Mouse (Mus musculus): Measurements from ENCODE around the gene Gm5039.
A peak's percentile ranks its signal among the peaks of the same experiment; 100 is the strongest.
"Not testable (repeated sequence)": the region's sequence is repeated elsewhere in the genome, so short reads cannot be mapped to it uniquely, and the experiment has no call there.

Gm5039 gene

GRCm38 (mm10) chr12:88323926-88324325 is at the start of gene Gm5039:
TSS of gene Gm5039 (minus strand) at chr12:88324026.
- DNase-seq, result not testable (repeated sequence)

GRCm38 (mm10) chr12:88372018-88372417 is 48.2 kb upstream of the Gm5039 start:
- no peak for DNase-seq

GRCm38 (mm10) chr12:88370321-88370720 is 46.5 kb upstream of the Gm5039 start:
- not testable (repeated sequence) for DNase-seq

- DNase-seq, result not testable (repeated sequence)
Measured at GRCm38 (mm10) chr12:88369690-88370089, 45.9 kb upstream of the Gm5039 start.

GRCm38 (mm10) chr12:88368618-88369017 is 44.8 kb upstream of the Gm5039 start:
- DNase-seq, result no peak

- DNase-seq, result no peak
Measured at GRCm38 (mm10) chr12:88367673-88368072, 43.8 kb upstream of the Gm5039 start.

- no peak for DNase-seq
Measured at GRCm38 (mm10) chr12:88361120-88361445, 37.3 kb upstream of the Gm5039 start.

- peak; percentile 92 for DNase-seq
Measured at GRCm38 (mm10) chr12:88360441-88361119, 36.8 kb upstream of the Gm5039 start, which contains the start of gene Adck1. TSS of gene Adck1 (plus strand) at chr12:88360554.

- DNase-seq, result no peak
Measured at GRCm38 (mm10) chr12:88354182-88354702, 30.4 kb upstream of the Gm5039 start.

- not testable (repeated sequence) for DNase-seq
Measured at GRCm38 (mm10) chr12:88341286-88341685, 17.5 kb upstream of the Gm5039 start.

GRCm38 (mm10) chr12:88336662-88337413 is 13.0 kb upstream of the Gm5039 start:
- not testable (repeated sequence) for DNase-seq

GRCm38 (mm10) chr12:88314556-88314955 is 9.3 kb downstream of the Gm5039 start:
- no peak for DNase-seq

- DNase-seq, result not testable (repeated sequence)
Measured at GRCm38 (mm10) chr12:88297171-88297570, 26.7 kb downstream of the Gm5039 start.

- not testable (repeated sequence) for DNase-seq
Measured at GRCm38 (mm10) chr12:88293082-88293481, 30.7 kb downstream of the Gm5039 start.

- not testable (repeated sequence) for DNase-seq
Measured at GRCm38 (mm10) chr12:88285224-88285623, 38.6 kb downstream of the Gm5039 start.

GRCm38 (mm10) chr12:88274400-88274799 is 49.4 kb downstream of the Gm5039 start, which contains the start of gene Gm5662:
TSS of gene Gm5662 (minus strand) at chr12:88274500.
- DNase-seq, result not testable (repeated sequence)
